Mouse (Mus musculus): ENCODE results near the gene Unc13a.

Gene Unc13a

DNA sequence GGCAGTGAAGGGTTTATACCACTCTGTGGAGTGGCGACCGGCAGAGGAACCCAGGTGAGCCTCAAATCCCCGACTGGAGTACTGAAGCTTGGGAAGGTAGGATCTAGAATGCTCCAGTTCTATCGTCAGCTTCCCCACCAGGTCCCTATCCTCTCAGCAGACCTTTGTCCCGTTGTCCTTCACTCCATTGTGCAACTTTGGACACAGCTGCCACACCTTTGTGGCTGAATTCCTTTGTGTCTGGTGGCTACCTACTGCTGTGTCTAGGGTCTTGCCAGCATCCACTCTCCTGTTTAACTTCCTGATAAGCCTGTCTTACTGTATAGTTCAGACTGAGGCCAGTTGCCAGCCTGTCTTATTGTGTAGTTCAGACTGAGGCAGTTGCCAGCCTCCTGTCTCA, 59.4 kb downstream of the Unc13a start:
- no peak for DNase-seq

DNA sequence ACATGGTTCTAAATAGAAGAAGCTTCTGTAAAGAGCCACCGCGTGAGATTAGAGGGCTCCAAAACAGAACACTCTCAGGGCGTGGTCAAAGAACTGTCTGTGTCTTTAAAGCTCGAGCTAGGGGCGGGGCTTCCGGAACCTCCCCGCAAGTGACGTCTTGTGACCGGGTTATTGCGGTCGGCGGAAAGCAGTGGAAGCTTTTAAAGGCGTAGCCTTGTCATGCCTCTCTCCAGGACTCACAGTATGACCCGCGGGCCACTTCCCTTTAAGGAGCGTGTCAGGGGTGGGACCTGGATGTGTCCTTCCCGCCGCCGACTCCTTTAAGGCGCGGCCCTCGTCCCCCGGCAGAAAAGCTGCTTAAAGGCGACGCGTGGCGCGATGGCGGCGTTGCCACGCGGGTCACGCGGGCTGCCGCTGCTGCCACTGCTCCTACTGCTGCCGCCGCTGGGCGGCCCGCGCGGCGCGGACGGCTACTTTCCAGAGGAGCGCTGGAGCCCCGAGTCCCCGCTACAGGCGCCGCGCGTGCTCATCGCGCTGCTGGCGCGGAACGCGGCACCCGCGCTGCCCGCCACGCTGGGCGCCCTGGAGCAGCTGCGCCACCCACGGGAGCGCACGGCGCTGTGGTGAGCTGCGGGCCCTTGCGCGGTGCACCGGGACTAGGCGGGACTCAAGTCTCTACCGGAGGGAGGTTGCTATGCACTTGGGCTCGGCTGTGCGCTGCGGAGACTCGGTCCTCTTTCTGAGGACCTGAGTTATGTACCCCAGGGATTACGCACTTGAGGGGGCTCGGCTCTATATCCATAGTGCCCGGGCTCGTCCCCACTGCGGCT, 60.5 kb downstream of the Unc13a start, which contains the start of gene Colgalt1:
TSS of gene Colgalt1 (plus strand) at position 177 of the 830 bp plus-strand sequence.
- DNase-seq: peak; percentile 96

DNA sequence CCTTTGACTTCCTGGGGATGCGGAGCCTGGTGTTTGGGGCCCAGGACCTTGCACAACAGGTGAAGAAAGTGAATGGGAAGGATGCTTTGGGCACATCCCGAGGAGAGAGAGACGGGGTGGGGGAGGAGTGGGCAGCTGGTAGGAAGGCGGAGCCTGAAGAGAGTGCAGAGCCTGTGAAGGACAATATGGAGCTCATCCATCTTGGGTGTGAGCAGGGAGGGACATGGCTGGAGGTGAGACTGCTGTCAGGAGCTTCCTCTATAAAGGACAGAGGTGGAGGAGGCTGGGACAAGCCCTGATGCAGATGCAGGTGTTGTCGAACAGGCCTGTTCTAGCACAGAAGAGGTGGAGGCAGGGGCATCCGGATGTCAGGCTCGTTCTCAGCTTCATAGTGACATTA, 67.5 kb downstream of the Unc13a start:
- no peak for DNase-seq

DNA sequence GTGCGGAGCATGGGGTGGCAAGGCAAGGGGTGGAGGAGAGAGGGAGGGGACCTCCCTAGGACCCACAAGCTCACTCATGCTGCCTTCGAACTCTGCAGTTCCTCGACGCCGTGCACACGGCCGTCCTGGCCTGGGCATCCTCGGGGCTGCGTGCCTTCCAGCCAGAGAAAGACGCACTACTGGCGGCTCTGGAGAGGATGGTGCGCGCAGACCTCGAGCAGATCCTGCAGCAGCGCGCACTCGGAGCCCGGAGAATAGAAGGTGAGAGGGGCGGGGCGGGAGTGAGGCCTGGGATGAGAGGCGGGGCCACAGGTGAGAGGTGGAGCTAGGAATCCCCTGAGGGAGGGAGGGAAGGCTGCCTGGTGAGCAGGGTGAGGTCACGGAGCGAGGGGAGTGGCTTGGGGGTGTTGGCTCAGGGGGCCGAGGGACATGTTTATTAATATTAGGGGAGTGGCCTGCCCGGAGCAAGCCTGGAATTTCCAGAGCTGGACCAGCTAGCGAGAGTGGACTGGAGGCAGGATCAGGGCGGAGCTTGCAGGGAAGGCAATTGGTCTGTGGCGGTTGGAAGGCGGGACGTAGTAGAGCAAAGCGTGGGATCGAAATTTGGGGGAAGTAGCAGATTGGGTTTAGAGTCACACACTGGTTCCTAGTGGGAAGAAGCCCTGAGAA, 68.8 kb downstream of the Unc13a start:
- no peak for DNase-seq

DNA sequence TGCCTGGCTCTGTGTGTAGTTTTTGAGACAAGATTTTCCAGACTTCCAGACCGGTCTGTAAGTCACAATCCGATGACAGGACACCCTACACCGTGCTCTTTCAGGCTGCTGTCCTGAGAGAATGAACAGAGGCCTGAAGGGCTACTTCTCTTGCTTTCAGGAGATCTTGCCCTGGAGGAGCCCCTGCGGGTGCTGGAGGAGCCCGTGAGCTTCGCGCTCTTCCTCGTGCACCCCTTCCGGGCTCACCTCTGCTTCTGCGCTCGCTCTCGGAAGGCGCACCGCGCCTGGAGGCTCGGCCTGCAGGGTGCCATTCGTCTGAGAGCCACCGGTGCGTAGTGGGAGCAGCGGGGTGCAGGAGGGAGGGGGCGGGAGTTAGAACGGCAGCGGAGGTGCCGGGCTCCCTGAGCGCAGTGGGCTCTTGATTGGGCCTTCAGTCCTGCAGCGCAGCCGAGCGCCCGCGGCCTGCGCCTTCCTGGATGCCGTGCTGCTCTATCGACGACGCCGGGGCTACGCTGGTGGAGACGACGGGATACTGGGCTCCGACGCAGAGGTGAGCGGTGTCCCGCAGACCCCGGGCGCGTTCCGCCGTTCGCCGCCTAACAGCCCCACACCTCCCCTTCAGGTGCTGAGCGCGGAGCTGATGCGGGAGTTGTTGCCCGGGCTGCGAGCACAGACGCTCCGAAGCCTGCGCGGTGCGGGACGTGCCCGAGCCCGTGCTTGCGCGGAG, 69.5 kb downstream of the Unc13a start:
- no peak for DNase-seq

DNA sequence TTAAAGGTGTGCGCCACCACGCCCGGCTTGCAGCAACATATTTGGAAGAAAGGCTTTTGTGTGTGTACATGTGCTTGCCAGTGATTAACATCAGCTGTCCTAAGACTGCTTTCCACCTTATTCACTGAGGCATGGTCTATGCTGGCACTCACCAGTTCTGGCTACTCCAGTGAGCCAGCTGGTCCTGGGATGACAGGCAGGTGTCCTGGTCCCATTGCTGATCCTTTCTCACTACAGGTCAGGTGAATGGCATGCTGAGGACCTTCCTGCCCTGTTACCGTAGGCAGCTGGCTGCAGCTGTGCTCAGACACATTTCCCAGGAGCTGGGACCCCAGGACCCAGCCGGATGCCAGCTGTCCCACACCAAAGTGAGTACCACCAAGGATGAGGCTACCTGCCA, 72.7 kb downstream of the Unc13a start:
- no peak for DNase-seq

DNA sequence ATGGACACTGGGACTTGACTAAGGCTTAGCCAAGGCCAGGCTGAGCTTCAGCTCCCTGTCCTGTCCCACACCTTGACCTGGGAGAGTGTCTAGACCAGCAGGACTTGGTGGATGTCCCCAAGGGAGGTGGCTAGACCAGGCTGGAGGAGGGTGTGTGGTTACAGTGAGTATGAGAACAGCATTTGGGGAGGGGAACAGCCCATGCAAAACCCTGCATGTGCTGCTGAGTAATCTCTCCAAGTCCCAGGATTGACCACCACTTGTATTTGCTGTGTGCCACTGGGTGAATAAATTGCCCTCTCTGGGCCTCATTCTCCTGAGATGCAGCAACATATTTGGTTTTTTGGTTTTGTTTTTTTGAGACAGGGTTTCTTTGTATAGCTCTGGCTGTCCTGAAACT, 73.2 kb downstream of the Unc13a start:
- no peak for DNase-seq

DNA sequence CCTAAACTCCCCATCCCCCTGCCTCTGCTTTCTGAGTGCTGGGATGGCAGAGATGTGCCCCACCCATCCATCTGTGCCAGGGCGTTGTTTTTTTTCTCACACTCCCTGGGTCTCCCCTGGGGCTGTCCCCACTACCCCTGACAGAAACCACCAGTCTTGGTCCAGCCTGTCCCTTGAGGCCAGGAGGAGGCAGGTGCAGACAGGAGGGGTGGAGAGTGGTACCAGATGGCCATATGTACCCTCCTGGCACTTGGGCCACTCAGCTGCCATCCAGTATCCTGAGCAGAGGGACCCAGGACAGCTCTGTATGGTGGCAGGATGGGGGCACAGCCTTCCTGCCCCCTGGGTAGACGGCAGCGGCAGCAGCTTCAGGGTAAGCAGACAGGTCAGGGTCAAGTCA, 74.1 kb downstream of the Unc13a start, which contains the start of gene Fam129c:
TSS of gene Fam129c (plus strand) at position 198 of the 400 bp plus-strand sequence.
- DNase-seq: no peak

DNA sequence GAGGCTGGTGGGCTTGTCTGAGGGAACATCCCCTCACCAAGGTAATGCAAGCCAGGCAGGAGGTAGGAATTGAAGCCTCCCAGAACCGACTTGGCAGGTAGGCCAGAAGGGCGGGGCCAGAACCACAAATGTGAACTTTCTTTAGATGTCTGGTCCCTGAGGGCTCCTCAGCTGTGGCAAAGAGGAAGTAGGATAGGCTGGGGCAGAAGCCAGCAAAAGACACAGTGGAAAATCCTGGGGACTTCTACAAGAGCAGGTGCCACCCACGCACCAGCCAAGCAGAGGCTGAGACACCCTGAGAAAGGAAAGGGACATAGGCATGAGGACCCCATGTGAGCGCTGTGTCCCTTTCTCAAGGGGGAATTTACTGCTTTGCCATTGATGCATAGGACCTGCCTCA, 74.8 kb downstream of the Unc13a start:
- no peak for DNase-seq

DNA sequence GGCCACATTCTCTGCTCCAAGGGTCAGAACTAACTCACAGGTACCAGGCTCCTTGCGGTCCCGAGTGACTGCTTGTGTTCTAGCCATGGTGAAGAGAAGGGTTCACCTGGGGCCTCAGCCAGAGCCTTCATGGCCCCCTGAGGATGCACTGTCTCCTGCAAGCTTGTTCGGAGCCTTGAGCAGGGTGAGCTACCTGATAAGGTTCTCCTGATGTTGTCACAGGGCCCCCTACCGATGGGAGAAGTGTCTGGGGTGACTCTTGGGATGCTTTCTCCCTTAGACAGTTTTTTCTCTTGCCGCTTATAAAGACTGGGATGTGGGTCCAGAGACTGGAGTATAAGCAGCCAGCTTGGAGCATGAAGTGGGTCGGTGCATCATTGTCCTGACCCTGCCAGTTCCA, 75.2 kb downstream of the Unc13a start:
- DNase-seq: no peak

DNA sequence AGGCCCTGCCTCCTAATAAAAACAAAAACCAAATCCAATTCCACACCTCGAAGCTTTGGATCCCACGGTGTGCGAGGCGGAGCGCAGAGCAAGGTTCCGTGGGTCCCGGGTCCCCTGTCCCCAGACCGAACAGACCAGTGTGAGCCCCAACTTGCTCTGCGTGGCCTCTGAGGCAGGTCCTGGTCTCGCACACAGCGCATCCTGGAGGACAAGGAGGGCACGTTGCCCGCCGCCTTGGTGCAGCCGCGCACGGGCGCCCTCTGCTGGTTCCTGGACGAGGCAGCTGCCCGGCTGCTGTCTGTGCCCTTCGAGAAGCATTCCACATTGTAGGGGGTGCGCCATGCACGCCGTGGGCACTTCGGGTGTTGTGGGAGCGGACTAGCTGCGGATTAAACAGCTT, 75.7 kb downstream of the Unc13a start:
- DNase-seq: peak; percentile 91

DNA sequence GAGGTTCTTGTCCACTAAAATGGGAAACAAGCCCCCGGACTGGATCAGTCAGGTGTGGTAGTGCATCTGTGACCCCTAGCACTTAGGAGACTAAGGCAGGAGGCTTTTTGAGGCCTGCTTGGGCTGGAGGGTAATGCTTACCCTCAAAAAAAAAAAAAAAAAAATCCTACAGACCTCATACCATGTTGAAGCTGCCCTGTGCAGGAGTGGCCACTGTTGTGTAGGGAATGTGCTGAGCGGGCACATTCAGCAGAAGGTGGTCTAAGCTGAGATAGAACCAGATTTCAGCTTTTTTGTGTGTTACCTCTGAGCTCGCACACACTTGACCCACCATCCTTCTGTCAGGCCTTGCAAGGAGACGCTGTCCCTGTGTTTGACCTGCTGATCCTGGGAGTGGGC, 77.2 kb downstream of the Unc13a start:
- DNase-seq: no peak

DNA sequence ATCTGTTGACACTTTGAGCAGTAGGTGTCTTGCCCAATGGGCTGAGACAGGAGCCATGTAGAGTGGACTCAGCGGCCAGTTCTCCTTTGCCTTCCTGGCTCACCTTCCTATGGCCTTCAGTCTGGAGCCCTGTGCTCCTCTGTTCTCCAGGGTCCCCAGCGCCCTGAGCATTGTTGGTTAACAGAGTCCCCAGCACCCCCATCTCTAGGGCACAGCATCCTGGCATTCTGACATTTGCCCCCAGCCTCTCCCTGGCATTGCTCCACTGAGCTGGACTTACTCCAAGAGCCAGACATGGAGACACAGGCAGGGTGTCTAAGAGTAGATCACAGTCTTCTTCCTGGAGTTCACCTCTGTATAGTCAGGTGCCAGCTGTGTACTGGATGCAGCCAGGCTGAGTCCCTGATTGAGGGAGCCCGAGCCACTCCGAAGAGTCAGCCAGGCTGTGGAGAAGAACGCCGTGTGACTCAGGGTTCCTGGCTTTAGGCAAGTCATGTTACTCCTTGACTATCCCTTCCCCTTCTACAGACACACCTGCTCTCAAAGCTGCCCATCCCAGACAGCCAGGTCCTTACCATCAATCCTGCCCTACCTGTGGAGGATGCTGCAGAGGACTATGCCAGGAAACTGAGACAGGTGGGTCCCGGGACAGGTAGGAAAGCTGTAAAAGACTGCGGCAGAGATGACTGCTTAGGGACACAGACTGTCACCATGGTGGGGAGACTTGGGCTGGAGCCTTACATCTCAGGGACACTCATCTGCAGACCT, 77.8 kb downstream of the Unc13a start:
- DNase-seq: no peak

DNA sequence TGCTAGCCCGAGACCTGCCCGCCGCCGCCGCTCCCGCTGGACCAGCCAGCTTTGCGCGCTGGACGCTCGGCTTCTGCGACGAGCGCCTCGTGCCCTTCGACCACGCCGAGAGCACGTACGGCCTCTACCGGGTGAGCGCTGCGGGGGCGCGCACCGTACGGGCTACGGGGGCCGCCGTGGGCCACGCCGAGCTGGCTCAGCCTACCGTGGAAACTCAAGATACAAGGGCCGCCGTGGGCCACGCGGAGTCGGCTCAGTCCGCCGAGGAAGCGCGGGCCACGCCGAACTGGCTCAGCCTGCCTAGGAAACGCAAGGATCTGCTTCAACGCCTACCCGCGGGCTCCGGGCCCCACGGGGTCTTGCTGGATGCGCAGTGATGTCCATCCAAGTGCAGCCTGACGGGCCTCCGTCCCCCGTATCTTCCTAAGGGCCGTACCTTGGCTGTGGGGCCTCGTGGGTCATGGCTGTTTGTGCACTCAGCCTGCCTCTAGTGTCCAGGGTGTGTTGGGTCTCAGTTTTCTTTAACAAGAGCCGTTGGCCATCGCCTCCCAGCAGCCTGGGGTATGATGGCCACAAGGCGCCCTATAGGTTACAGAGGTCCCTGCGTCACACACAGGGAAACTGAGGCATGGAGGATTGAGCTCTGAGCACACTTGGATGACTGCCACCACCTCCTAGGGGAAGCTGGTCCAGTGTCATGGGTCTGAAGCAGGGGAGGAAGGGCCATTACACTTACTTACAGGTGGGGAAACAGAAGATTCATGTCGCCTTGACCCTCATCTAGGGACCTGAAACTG, 79.0 kb downstream of the Unc13a start:
- peak; percentile 89 for DNase-seq

DNA sequence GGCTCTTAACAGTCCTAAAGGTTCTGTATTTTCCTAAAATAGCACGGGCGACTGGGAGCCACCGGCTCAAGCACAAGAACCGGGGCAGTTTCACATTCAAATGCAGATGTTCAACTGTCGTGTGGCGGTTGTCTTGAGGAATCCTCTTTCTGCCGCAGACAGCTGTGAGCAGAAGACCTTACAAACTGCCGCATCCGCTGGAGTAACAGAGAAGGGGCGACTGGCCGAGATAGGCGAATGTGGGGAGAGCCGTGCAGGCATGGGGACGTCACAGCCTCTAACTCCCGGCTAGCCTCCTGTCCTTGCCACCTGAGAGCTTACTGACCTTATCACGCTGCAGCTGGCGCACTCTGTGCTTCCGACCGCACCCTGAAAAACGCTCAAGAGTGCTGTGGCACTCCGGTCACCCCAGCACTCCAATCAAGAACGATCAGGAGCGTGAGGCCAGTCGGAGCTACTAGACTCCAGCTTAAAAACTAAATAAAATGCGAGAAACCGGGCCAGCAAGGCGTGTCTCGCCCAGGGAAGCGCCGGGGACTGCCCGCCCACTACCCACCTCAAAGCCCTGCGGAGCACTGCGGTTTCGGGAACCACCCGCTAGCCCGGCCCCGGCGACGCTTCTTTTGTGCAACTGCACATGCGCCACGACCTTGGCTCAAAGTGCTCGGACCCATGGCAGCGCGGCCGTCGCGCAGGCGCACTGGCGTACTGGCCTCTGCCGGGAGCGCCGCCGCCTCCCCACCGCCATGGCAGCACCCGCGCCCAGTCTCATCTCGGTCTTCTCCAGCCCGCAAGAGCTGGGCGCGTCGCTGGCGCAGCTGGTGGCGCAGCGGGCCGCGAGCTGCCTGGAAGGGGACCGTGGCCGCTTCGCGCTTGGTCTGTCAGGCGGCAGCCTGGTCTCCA, 79.8 kb downstream of the Unc13a start, which contains the start of gene Pgls:
TSS of gene Pgls (plus strand) at position 706 of the 903 bp plus-strand sequence.
- peak; percentile 96 for DNase-seq

DNA sequence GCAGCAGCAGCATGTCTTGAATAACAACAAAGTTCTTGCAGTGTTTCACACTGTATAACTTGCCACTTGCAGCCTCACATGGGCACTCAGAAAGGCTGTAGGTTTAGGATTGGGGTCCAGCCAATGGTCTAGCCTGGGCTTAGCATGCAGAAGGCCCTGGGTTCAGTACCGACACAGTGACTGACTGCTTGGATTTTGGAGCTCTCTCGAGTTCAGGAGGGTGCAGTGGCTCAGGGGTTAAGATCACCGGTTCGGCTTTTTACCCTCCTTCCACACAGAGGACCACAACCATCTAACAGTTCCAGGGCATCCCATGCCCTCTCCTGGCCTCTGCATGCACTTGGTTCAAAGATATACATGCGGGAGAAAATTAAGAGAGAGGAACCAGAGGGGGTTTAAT, 80.5 kb downstream of the Unc13a start:
- no peak for DNase-seq

DNA sequence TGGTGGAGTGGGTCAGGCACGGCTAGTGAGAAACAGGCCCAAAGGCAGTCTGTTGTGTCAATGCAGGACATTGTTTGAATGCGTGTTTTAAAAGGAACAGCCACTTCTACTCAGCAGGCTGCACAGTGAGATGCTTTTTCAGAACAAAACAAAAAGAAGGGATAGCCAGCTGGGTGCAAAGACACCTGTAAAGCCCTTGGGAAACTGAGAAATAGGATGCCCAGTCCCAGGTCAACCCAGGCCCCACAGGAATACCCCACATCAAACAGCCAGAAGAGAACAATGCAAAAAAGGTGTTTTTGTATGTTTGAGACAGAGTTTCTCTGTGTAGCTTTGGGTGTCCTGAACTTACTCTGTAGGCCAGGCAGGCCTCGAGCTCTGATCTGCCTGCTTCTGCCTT, 82.8 kb downstream of the Unc13a start:
- no peak for DNase-seq

DNA sequence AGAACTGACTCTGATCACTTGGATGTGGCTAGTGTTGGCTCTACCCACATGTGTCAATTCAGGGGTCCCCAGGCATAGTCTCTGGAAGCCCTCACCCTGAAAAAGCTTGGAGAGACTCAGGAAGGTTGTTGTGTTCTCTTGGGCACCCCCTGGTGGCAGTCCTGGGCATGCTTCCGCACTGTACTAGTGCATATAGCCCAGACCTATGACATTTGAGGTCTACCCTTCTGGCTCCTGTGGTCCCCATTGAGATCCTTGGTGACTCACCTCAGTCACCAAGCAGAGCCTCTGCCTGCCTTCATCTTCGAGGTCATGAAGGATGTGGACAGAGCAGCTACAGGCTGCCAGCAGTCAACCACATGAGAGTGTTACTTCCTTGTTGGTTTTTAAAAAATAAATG, 84.7 kb downstream of the Unc13a start:
- DNase-seq: no peak

DNA sequence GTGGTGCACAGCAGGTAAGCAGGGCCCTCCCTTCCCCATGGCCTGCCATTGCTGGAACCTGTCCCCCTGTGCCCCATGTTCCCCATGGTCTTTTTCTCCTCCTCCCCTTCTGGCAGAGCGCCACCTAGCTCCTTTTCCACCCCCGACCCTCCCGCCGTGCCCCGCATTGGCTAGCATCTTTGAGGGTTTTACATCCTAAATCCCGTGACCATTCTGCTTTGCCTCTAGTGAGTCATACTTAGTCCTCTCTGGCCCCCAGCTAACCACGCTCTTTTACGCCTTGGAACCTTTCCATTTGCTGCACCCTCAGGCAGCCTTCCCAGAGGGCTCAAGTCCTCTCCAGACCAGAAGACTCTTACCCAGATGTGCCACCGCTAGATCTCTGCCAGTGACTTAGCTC, 91.4 kb downstream of the Unc13a start:
- DNase-seq: no peak

DNA sequence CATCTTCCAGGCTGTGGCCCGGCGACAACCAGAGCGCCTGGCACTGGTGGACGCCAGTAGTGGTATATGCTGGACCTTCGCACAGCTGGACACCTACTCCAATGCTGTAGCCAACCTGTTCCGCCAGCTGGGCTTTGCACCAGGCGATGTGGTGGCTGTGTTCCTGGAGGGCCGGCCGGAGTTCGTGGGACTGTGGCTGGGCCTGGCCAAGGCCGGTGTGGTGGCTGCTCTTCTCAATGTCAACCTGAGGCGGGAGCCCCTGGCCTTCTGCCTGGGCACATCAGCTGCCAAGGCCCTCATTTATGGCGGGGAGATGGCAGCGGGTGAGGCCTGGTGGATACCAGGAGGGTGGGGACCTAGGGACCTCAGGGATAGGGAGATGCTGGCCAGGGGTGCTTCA, 92.1 kb downstream of the Unc13a start:
- no peak for DNase-seq

DNA sequence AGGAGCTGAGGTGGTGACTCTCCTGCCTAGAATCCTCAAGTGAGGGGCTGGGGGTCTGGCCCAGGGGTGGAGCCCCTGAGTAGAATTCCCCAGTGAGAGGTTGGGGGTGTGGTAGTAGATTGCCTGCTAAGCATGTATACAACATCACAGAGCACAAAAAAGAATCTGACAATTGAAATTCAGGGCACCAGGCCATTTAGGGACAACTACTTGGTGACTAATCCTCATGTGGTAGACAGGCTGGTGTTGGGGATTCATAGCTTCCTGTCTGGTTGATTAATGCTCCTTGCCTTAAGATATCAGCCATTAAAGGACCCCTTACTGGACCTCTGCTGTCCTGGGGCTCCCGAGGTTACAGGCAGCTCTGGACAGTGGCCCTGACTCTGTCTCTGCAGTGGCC, 92.5 kb downstream of the Unc13a start:
- no peak for DNase-seq

Data from cerebellum, adult 11 months (tissue).